Mouse (Mus musculus) heart, postnatal 0 days (tissue): ENCODE results near the gene Actr8. TPM values are rescaled to one million over a fixed set of nuclear protein-coding genes. Genes with fewer than 3 reads are reported as not detected.

Experiments
- ATAC-seq: fragments of 200-750 bp; cut with Nextera tagmentation; 2 replicates; pipeline ENCODE4 v1.8.0; 2017; ENCODE audit warnings: low read depth, moderate number of reproducible peaks, moderate library complexity; ENCODE audit not compliant: insufficient read depth
- DNase-seq: peaks from one replicate; pipeline ENCODE4 v3.0.0-alpha.2; 2016; ENCODE audit warnings: low spot score
- H3K27ac ChIP-seq: fragments of 300-500 bp; sonication (generic); 2 replicates; pipeline ENCODE4 v1.5.1; 2014; ENCODE audit warnings: low read depth, mild to moderate bottlenecking
- H3K27me3 ChIP-seq: fragments of 300-500 bp; sonication (generic); 2 replicates; pipeline ENCODE4 v1.6.1; 2014; ENCODE audit warnings: low read length, mixed read lengths; ENCODE audit not compliant: control insufficient read depth, insufficient read depth
- H3K36me3 ChIP-seq: fragments of 300-500 bp; sonication (generic); replicated peaks from 2 replicates; pipeline ENCODE4 v1.6.1; 2014; ENCODE audit warnings: low read length, mixed read lengths; ENCODE audit not compliant: control insufficient read depth, insufficient read depth
- H3K4me1 ChIP-seq: fragments of 300-500 bp; sonication (generic); 2 replicates; pipeline ENCODE4 v1.6.1; 2014; ENCODE audit warnings: antibody characterized with exemption; ENCODE audit not compliant: control insufficient read depth, insufficient read depth
- H3K4me2 ChIP-seq: fragments of 300-500 bp; sonication (generic); 2 replicates; pipeline ENCODE4 v1.6.1; 2014; ENCODE audit warnings: low read depth, mild to moderate bottlenecking, low read length, moderate library complexity
- H3K4me3 ChIP-seq: fragments of 300-500 bp; sonication (generic); 2 replicates; pipeline ENCODE4 v1.5.1; 2014; ENCODE audit warnings: low read depth, low read length
- H3K9ac ChIP-seq: fragments of 300-500 bp; sonication (generic); replicated peaks from 2 replicates; pipeline ENCODE4 v1.6.1; 2014; ENCODE audit warnings: low read depth, low read length, mixed read lengths
- H3K9me3 ChIP-seq: fragments of 300-500 bp; sonication (generic); replicated peaks from 2 replicates; pipeline ENCODE4 v1.6.1; 2016; ENCODE audit warnings: low read length; ENCODE audit not compliant: control insufficient read depth
- CTCF ChIP-seq: IDR thresholded peaks from 2 replicates; pipeline ENCODE4 v1.5.1; 2016; ENCODE audit warnings: antibody characterized with exemption, control low read depth, low read depth
- EP300 ChIP-seq: IDR thresholded peaks from 2 replicates; pipeline ENCODE4 v1.6.1; 2016; ENCODE audit warnings: antibody characterized with exemption, low read depth
- whole genome bisulfite sequencing: fragments of 180-500 bp; shearing (Covaris S2); extraction: QIAGEN DNeasy Blood & Tissue Kit; methylation state at CpG from one replicate; pipeline ENCODE4 v1.1.7; 2014; 5-methylcytosine and 5-hydroxymethylcytosine counted together
- polyA plus RNA-seq: library from polyadenylated mRNA; unstranded; fragments of >200 nt; fragmentation: Nextera tagmentation; extraction: Ambion mirVana; gene quantifications from 2 replicates; pipeline ENCODE4 v1.2.1, GENCODE M21; 2015
- total RNA-seq: library from RNA; depleted of rRNA; stranded (reverse); fragments of >200 nt; gene quantifications from 2 replicates; pipeline ENCODE4 v1.2.3, GENCODE M21; 2014; ENCODE audit warnings: low replicate concordance

Gene Actr8
- total and polyA plus RNA-seq, 2 experiments from 2014 or later, result 15.3 to 44.2 TPM

GRCm38 (mm10) chr14:30011886-30012560 lies 33.9 kb downstream of the Actr8 start:
- DNase-seq, result no peak

GRCm38 (mm10) chr14:30014487-30014886 lies 36.4 kb downstream of the Actr8 start:
- Histone ChIP-seq H3K9me3 (no peaks in the 10 kb centered on the region), H3K27me3 (peaks cover 7% of the 10 kb centered on the region), H3K36me3 (no peaks in the 10 kb centered on the region), H3K4me3 (no peak overlapping the region), H3K4me2 (no peak overlapping the region; the same call in 1 of the 2 replicates), H3K4me1 (no peaks in the 10 kb centered on the region), H3K27ac (no peak overlapping the region), H3K9ac (no peak overlapping the region)
- TF ChIP-seq EP300 (no peak), CTCF (no peak)
- 66% methylated on average over 10 of the region's 10 CpGs for WGBS
- no peak for ATAC-seq
- DNase-seq, result no peak

More at GRCm38 (mm10) chr14:30011886-30012560, 33.9 kb downstream of the Actr8 start:
- no peak overlapping the region for H3K9ac ChIP-seq
- peaks cover 23% of the 10 kb centered on the region for H3K27me3 ChIP-seq
- 77% methylated on average over 10 of the region's 10 CpGs for WGBS
- TF ChIP-seq EP300 (no peak), CTCF (no peak)
- no peak overlapping the region for H3K27ac ChIP-seq
- no peaks in the 10 kb centered on the region for H3K36me3 ChIP-seq
- no peaks in the 10 kb centered on the region for H3K4me1 ChIP-seq
- H3K4me3 ChIP-seq, result no peak overlapping the region
- ATAC-seq, result no peak
- no peak overlapping the region for H3K4me2 ChIP-seq
- no peaks in the 10 kb centered on the region for H3K9me3 ChIP-seq

GRCm38 (mm10) chr14:30015008-30015407 lies 36.9 kb downstream of the Actr8 start:
- H3K4me3 ChIP-seq, result no peak overlapping the region
- H3K9me3 ChIP-seq, result no peaks in the 10 kb centered on the region
- no peak for TF ChIP-seq CTCF
- no peak for TF ChIP-seq EP300
- no peaks in the 10 kb centered on the region for H3K36me3 ChIP-seq
- H3K9ac ChIP-seq, result no peak overlapping the region
- DNase-seq (no peak), ATAC-seq (no peak)
- no peak overlapping the region; the same call in 1 of the 2 replicates for H3K4me2 ChIP-seq
- 67% methylated on average over 1 of the region's 1 CpGs for WGBS
- no peak overlapping the region for H3K27ac ChIP-seq
- H3K27me3 ChIP-seq, result peaks cover 1% of the 10 kb centered on the region; the same call in 1 of the 2 replicates
- no peaks in the 10 kb centered on the region for H3K4me1 ChIP-seq

GRCm38 (mm10) chr14:30016666-30017065 lies 38.5 kb downstream of the Actr8 start:
- Histone ChIP-seq H3K4me3 (no peak overlapping the region), H3K27ac (no peak overlapping the region), H3K36me3 (no peaks in the 10 kb centered on the region), H3K9me3 (no peaks in the 10 kb centered on the region), H3K4me1 (no peaks in the 10 kb centered on the region), H3K9ac (no peak overlapping the region), H3K27me3 (no peaks in the 10 kb centered on the region), H3K4me2 (no peak overlapping the region)
- whole genome bisulfite sequencing, result 78% methylated on average over 5 of the region's 5 CpGs
- no peak for TF ChIP-seq EP300
- TF ChIP-seq CTCF, result no peak
- DNase-seq (no peak), ATAC-seq (no peak)

- TF ChIP-seq EP300 (no peak), CTCF (no peak)
- WGBS, result 78% methylated on average over 8 of the region's 8 CpGs
- DNase-seq, result no peak
These were observed 39.8 kb downstream of the Actr8 start for GRCm38 (mm10) chr14:30017794-30018462.

GRCm38 (mm10) chr14:30018463-30018801 lies 40.3 kb downstream of the Actr8 start:
- no peak overlapping the region for H3K27ac ChIP-seq
- TF ChIP-seq EP300, result no peak
- no peak for TF ChIP-seq CTCF
- H3K4me1 ChIP-seq, result no peaks in the 10 kb centered on the region
- no peak overlapping the region for H3K4me2 ChIP-seq
- ATAC-seq, result no peak
- no peaks in the 10 kb centered on the region for H3K27me3 ChIP-seq
- H3K36me3 ChIP-seq, result no peaks in the 10 kb centered on the region
- no peak overlapping the region for H3K9ac ChIP-seq
- DNase-seq, result no peak
- WGBS, result 88% methylated on average over 4 of the region's 4 CpGs
- H3K9me3 ChIP-seq, result no peaks in the 10 kb centered on the region
- H3K4me3 ChIP-seq, result no peak overlapping the region

More at GRCm38 (mm10) chr14:30017794-30018462, 39.8 kb downstream of the Actr8 start:
- Histone ChIP-seq H3K4me2 (no peak overlapping the region), H3K9ac (no peak overlapping the region), H3K36me3 (no peaks in the 10 kb centered on the region), H3K27me3 (no peaks in the 10 kb centered on the region), H3K4me3 (no peak overlapping the region), H3K9me3 (no peaks in the 10 kb centered on the region), H3K27ac (no peak overlapping the region), H3K4me1 (no peaks in the 10 kb centered on the region)
- ATAC-seq, result no peak
